Mouse (Mus musculus) neutrophil, adult 5-6 weeks (primary cell): ENCODE results near the gene Lsamp. TPM values are rescaled to one million over a fixed set of nuclear protein-coding genes. Genes with fewer than 3 reads are reported as not detected.
"Not testable (repeated sequence)": the region's sequence is repeated elsewhere in the genome, so short reads cannot be mapped to it uniquely, and the experiment has no call there.

Source experiments
- ATAC-seq: fragments of 151-379, 151-347 bp; 2 replicates; pipeline ENCODE4 v1.8.0; 2017; ENCODE audit warnings: mild to moderate bottlenecking, moderate TSS enrichment; ENCODE audit not compliant: insufficient number of reproducible peaks, poor library complexity, low FRiP score, severe bottlenecking; ENCODE audit errors: extremely low read depth
- total RNA-seq: library from RNA; stranded (forward); fragments of 200-1000 nt; gene quantifications from 2 replicates; pipeline ENCODE4 v1.2.3, GENCODE M21; 2017

Lsamp gene
- total RNA-seq, 1 experiment from 2014 or later: 0.12 TPM

DNA sequence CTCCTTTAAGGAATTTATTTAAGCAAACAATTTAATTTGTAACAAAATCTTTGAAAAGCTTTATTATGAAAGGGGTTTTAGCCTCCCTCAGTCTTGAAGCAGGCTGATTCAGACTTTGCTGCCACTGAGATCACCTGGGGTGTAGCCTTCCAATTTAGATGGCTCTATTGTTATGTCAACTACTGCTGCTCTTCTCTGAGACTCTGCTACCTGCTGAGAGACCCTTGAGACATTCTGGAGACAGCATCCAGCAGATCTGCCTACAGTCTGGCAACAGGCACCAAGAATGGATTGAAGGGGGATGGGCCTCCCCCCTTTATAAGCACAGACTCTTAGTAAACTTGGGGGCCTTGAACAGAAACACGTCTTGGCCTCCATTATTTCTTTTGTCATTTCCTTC lies 632.5 kb downstream of the Lsamp start:
- not testable (repeated sequence) for ATAC-seq

DNA sequence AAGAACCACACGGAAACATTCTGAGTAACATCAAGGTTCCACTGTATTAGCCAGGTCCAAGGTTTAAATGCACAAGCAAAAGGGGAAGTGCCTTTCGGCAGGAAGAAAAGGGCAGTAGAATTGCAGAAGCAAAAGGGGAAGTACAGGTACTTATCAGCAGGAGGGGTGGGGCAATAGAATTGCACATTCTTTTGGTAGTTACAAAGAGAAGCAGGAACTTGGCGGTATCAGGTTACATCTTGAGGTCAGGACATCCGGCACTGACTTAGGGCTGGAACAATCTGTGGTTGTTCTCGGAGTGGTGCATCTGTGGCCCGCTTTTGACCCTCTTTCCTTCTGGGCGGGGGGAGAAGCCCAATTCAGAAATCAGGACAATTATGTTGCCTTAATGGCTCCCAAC lies 636.9 kb downstream of the Lsamp start:
- ATAC-seq: not testable (repeated sequence)

DNA sequence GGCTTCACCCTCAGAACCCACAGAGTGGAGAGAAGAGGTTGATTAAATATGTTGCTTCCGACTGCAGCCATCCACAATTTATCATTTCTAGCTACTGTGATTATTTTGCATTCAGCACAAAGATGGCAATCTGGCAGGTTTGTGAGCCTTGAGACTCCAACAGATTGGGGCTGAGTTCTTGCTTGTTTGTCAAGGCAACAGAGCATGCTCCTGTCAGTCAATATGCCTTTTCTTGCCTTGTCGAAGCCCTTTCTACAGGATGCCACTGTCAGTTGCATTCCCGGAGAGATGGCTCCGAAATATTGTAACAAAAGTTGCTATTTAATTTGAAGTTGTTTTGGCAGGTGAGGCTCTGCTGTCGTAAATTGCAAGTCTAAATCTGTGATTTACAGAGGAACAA lies 643.0 kb downstream of the Lsamp start:
- no peak for ATAC-seq

DNA sequence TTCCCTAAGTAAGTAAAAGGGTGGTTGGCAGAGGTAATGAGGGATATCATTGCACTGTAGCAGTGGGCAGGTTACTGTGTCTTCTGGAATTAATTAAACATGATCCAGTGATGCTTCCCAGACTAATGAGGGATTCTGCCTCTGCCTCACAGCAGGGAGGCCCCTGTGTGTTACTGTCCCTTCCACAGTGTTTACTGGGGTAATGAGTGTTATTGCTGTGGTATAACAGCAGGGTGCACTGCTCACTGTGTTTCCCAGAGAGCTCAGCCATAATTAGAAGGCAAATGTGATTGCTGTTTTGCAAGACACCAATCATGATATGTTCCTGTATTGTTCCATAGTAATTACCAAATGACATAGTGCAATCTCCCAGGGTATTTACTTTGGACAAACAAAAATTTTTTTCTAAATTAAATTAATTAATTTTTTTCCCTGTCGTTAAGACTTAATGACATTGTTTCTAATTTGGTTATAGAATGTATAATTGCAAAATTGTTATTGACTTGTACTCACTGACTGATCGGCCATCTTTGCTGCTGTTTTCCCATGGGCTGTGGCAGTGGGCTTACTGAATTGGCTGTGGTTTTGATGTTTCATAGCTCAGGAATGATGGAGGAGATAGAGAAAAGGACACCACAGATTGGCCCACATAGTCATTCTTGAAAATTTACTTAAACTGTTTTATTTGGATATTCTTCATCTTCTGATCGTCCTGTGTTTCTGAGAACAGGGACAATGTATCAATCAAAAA lies 655.6 kb downstream of the Lsamp start:
- no peak for ATAC-seq

DNA sequence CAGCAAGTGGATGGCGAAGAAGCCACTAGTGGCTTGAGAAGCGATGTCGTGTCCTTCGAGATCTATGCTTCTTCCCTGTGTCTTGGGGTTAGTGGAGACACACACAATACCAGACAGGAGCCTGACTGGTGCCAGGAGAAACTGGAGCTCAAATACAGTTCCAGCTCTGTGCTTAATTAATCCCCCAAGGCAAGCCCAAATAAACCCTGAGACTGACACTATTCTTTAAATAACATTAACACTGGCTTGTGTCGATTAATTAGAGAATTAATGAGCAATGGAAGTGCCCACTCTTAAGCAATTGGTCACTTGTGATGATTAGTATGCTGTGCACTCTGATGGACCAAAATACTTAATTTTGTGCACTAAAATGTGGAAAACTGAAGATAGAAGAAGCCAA lies 668.6 kb downstream of the Lsamp start:
- ATAC-seq: no peak

DNA sequence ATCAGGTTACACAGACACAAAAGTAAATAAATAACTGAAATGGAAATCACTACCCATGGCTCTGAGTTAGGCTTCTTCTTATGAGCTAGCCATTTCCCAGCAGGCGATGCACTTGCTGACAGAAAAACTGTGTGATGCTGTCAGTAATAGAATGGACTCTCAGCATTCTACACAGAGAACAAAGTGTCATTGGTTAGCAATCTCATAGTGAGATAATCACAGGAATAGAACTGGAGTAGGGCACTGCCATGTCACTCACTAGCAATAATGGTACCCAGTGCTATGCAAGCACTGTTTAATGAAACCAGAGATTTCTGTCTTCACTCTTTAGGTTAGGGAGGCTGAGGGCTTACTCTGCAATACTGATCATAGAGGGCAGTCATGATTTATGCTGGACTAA lies 669.3 kb downstream of the Lsamp start:
- no peak for ATAC-seq

DNA sequence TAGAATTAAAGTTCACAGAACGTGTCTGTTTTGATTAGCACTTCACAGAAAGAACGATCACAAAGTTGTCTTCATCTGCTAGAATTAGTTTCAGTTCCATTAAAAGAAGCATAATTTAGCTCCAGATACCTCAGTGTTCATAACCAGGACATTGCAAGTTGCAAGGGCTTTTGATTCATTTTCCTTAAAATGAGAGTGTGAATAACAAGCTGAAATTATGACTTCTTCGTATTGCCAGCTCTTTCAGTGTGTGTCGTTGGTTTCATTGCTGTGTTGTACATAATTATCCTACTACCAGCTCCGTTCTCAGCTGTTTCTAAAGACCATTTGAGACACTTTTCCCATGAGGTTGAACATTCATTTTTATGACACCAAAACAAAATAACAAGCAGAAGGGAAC lies 672.2 kb downstream of the Lsamp start:
- ATAC-seq: no peak

DNA sequence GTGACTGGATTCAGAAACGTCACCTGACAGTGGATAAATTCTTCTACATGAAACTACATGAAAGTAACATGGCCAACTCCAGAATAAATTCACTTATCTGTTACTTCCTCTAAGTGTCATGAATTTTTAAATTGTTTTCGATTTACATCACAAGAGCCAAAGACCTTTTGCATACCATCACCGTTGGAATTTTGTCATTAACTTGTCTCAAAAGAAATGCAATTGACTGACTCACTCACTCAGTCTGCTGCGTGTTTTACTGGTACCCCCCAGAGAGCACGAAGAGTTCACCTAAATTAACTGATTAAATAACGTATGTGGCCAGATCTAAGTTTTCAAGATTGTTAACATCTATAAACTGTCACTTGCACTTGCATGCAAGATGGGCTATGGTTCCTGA lies 672.7 kb downstream of the Lsamp start:
- ATAC-seq: no peak

DNA sequence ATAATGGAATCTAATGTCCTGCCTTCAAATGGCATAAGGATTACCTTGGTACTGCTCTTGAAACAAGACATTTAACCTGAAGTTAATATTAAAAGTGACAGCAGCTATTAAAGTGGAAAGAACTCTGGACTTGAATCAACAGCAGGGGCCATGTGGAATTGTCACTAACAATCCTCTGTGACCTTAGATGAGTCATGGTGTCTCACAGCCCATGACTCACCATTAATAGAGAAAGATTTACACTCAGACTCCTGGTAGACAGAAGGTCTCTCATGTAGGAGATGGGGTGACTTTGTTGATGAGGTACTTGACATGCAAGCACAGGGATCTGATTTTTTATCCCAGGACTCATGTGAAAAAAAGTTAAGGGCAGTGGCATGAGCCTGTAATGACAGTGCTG lies 701.4 kb downstream of the Lsamp start:
- no peak for ATAC-seq

DNA sequence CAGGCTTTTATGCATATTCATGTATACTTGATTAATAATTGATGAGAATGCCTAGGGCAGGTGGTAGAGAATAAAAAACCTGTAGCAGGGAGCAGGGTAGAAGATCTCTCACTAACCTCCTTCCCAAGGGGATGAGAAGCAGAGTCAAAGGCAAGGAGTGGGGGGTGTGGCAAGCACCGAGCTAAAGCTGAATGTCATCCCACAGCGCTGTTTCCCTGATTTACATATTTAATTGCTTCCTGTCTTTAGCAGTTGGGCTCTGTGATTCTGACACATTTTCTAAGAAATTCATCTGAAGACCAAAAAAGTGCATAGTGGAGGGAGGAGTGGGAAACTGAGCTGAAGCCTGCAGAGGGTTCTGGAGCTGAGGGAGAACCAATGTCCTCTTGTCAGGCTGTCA lies 708.1 kb downstream of the Lsamp start:
- ATAC-seq: no peak

DNA sequence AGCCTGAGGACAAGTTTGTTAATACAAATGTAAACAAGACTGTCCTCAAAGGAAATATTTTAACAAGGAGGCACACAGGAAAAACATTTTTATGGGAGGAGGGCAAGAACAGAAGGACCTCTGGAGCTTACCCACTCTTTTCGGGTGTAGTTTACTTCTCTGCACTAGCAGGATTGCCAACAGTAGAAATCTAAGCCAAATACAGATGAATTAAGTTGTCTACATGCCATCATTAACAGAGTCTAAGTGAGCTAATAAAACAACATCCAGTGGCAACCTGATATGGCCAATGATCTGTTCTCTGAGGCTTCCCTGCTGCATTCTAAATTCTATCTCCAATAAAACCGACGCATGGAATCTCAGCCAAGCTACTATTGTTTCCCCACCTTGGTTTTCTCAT lies 713.1 kb downstream of the Lsamp start:
- ATAC-seq: no peak

DNA sequence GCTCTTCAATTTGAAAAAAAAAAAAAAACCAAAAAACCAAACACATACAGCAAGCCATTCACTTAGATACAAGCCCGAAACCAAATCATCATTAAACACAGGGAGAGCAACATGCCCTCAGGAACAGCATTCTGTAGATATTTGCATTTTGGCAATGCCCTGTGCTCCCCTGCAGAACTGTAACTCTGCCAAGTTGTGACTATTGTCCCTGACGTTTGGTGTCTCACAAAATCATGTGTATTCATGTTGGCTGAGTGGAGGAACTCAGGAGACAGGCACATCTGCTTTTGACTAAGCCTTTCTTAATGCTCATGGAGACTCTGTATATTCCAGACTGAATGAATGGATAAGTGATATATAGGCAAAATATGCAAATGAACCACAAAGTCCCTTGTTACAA lies 724.4 kb downstream of the Lsamp start:
- ATAC-seq: no peak

DNA sequence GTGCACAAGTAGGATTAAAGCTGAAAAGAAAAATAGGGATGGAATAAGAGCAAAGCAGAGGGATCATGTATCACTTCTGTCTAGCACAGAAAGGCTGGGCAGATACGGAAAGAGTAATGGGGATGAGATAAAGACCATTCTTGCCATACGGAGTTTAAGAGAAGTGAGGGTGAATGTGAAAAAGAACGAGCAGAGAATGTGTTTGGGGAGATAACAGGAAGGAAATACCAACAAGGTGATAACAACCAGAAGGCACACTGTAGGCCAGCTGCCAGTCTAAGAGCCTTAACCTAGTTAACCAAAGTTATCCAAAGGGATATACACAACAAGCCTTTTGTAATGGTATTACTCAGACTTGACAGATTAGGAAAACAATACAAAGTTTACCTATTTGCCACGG lies 725.4 kb downstream of the Lsamp start:
- no peak for ATAC-seq

DNA sequence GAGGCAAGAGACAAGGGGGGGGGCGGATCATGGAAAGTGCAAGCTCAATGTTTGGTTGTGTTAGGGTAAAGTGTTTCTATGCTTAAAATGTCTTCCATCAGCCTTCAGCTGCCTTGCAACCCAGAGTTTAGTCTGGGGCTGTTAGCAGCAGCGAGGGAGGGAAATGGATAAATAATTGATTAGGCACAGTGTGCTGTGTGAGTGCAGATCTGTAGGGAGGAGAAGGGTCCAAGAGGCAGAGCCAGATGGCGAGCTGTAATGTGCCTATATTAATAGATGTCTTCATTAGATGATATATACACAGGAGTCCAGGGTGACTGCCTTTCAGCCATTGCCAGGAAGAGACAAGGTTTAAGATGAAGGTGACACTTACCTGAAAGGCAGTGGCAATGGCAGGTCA lies 725.9 kb downstream of the Lsamp start:
- no peak for ATAC-seq

DNA sequence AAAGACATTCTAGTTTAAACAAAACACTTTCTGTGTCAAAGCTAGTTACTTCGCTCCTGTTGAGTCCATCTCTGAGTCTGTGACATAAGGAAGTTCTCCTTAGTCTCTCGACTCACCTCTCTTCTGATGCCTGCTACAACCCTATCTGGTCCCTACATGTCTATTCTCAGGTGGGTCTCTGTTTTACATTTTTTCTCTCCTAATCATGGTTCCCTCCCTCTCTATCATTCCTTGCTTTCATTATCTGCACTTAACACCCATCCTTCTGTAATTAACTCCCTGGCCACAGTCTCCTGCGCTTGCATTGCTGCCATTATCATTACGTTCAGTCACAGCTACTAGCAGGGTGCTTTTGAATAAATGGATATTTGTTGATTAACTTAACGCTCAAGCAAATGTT lies 726.3 kb downstream of the Lsamp start:
- no peak for ATAC-seq

DNA sequence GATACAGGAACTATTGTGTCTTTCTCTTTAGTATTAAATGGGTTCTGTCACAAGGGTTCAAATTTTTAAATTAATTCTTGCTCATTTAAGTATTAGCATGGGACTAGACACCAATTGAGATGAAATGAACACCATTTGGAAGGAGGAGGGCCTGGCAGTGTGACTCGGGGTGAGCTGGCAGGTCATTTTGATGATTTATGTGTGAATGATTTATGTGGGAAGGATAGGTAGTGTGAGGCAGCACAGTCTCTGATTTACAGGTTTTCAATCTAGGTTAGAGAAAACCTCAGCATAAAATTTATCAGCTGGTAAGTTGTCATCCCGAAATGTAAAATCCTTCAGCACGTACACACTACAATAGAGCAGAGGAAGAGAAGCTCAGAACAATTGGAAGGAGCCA lies 729.6 kb downstream of the Lsamp start:
- no peak for ATAC-seq

DNA sequence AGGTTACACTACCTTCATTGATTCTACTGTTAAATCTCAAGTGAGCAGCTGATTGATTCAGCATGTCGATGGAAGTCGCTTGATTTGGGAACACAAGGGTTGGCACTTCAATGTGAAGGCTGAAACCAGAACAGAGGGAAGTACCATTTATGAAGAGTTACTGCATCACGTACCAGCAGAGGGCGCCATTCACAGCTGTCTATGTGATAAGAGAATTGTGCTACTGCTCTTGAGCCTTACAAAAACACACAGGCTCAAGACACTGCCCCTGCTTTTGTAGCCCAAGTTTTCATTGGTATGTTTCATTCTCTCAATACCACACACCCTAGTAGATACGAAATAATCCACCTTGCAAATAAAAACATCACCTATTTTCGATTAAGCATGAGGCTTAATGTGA lies 754.9 kb downstream of the Lsamp start:
- ATAC-seq: no peak

DNA sequence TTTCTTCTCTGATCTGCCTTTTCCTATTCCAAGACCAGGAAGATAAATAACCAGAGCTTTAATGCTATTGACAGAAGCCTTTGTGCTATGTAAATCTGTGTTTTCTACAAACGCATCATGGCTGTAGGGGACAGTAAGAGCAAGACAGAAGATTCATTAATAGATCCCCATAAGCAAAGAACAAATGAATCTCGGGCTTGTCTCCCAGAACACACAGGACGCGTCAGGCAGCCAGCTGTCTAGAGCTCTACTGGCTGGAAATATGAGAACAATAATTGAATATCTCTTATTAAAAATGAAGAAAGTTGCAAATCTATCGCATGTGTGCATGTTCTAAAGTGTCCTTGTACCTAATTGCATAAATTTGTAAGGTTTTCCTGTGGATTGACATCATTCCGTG lies 755.6 kb downstream of the Lsamp start:
- ATAC-seq: no peak

DNA sequence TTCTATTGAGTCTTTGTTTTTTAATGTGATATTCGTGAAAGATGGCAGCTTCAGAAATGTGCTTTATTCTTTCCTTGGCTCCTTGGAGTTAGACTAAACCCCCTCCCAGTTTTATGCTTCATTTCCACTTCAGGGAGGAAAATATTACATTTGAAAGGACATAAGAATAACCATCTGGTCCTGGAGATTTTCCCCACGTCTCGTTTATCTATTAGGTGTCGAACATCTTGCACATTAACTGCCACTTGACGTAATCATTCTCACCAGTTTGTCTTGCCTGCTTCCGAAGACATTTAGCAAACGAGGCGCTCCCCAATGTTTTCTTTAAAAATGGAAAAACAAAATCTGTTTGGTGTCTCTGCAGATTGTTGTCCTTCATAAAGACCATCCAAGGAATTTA lies 756.1 kb downstream of the Lsamp start:
- ATAC-seq: no peak

DNA sequence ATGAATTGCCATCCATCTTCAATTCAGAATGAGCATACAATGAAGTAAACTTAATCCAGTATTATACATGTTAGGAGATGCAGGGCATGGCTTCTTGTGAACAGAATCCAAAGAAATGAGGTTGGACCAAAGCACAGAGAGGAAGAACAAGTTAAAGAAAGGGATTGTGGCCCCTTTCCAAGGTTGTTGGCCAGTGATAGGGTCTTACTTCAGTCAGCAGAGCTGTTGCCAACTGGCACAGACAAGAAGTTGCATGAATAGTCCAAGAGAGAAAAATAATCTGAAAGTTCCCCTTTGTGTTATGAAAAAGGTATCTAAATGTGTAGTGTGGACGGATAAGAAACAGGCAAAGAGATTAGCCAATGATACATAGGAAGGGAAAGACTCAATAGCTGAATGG lies 843.0 kb downstream of the Lsamp start:
- ATAC-seq: no peak

DNA sequence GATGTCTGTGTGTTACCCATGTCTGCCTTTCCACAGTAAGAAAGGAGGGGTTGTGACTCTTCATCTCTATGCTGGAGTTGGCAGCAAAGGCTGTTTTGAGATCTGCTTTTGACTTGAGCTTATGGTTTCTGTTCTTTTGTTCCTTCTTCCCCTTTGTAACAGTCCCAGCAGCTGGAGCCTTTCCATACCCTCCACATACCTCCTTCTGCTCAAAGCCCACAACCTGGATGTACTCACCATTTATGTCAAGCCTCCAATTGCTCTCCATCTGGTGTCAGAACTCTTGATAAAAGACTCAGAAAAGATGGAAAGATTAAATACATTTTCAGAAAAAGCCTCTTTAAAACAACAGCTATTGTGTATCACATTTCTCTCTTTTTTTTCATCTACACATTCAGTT lies 847.4 kb downstream of the Lsamp start:
- no peak for ATAC-seq
